Mouse (Mus musculus): ENCODE measurements around the gene Tnxb. TPM values are rescaled to one million over a fixed set of nuclear protein-coding genes. Genes with fewer than 3 reads are reported as not detected.
A peak's percentile ranks its signal among the peaks of the same experiment; 100 is the strongest.

Tnxb gene
- total RNA-seq, 2 experiments from 2014 or later: 30.7 to 41.6 TPM

DNA sequence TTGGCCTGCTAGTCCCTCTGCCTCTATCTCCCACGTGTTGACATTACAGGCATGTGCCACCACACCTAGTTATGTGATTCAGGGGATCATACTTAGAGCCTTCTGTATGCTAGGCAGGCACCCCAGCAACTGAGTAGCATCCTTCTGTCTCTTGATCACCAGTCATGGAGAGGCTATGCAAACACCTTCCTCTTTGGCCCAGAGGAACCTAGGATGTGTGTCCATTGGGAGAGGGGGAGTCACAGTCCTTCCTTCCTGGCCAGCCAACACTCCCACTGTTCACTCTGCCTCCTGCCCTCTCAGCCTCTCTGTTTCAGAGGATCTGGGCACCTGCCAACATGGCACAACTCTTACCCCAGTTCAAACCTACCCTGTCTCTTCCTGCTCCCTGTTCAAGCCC, 6.8 kb upstream of the Tnxb start:
- peak overlapping the region; percentile 90 for H3K27ac ChIP-seq
- H3K4me3 ChIP-seq: peak overlapping the region; percentile 69
- no peak for DNase-seq
- no peak for TF ChIP-seq CTCF (IDR thresholded peaks at IDR 0.05)
- intact Hi-C loops (cut with DNase I): no loop called here

DNA sequence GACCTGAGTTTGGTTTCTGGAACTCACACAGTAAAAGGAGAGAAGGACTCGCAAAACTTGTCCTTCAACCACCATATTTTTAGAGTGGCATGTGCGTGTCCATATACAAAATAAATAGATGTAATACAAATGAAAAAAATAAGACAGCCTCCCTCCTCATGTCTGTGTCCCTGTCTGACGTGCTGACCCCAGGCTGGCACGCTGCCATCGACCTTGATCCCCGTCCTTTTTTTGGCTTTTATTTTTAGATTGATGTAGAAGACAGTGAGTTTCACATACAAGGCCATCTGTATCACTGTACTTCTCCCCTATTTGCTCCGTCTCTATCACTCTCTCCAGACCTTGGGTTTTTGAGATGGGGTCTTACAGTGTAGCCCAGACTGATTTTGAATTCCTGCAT, 5.9 kb upstream of the Tnxb start:
- no peak overlapping the region; the same call in 1 of the 2 replicates for H3K27ac ChIP-seq
- no peak for TF ChIP-seq CTCF (IDR thresholded peaks at IDR 0.05)
- intact Hi-C loops (cut with DNase I): no loop called here
- DNase-seq: peak; percentile 29
- H3K4me3 ChIP-seq: no peak overlapping the region

DNA sequence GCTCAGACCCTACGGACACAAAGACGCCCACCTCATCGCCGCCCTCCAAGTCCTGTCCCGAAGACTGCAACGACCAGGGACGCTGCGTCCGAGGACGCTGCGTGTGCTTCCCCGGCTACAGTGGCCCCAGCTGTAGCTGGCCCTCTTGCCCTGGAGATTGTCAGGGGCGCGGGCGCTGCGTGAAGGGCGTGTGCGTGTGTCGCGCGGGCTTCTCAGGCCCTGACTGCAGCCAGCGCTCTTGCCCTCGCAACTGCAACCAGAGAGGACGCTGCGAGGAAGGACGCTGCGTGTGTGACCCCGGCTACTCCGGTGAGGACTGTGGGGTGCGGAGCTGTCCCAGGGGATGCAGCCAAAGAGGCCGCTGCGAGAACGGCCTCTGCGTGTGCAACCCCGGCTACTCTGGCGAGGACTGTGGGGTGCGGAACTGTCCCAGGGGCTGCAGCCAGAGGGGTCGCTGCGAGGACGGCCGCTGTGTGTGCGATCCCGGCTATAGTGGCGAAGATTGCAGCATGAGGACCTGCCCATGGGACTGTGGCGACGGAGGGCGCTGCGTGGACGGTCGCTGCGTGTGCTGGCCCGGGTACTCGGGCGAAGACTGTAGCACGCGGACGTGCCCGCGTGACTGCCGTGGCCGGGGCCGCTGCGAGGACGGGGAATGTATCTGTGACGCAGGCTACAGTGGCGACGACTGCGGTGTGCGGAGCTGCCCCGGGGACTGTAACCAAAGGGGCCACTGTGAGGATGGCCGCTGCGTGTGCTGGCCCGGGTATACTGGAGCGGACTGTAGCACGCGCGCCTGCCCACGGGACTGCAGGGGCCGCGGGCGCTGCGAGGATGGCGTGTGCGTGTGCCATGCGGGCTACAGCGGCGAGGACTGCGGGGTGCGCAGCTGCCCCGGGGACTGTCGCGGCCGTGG, 1.1 kb downstream of the Tnxb start:
- no peak for TF ChIP-seq CTCF (IDR thresholded peaks at IDR 0.05)
- Histone ChIP-seq H3K4me3 (peak overlapping the region; percentile 47), H3K27ac (no peak overlapping the region)
- intact Hi-C loops (cut with DNase I): no loop called here
- no peak for DNase-seq

GRCm38 (mm10) chr17:34672246-34672792, 2.0 kb downstream of the Tnxb start:
- intact Hi-C loops (cut with DNase I): no loop called here
- Histone ChIP-seq H3K4me3 (peak overlapping the region; percentile 47; the same call in 1 of the 2 replicates), H3K27ac (no peak overlapping the region)
- DNase-seq: no peak
- TF ChIP-seq CTCF (IDR thresholded peaks at IDR 0.05): no peak

GRCm38 (mm10) chr17:34673139-34673538, 2.8 kb downstream of the Tnxb start:
- Histone ChIP-seq H3K27ac (no peak overlapping the region), H3K4me3 (no peak overlapping the region)
- DNase-seq: no peak
- intact Hi-C loops (cut with DNase I): no loop called here
- TF ChIP-seq CTCF (IDR thresholded peaks at IDR 0.05): no peak

GRCm38 (mm10) chr17:34674524-34675204, 4.3 kb downstream of the Tnxb start:
- H3K4me3 ChIP-seq: no peak overlapping the region
- no peak for TF ChIP-seq CTCF (IDR thresholded peaks at IDR 0.05)
- no peak for DNase-seq
- intact Hi-C loops (cut with DNase I): no loop called here
- peak overlapping the region; percentile 59 for H3K27ac ChIP-seq

DNA sequence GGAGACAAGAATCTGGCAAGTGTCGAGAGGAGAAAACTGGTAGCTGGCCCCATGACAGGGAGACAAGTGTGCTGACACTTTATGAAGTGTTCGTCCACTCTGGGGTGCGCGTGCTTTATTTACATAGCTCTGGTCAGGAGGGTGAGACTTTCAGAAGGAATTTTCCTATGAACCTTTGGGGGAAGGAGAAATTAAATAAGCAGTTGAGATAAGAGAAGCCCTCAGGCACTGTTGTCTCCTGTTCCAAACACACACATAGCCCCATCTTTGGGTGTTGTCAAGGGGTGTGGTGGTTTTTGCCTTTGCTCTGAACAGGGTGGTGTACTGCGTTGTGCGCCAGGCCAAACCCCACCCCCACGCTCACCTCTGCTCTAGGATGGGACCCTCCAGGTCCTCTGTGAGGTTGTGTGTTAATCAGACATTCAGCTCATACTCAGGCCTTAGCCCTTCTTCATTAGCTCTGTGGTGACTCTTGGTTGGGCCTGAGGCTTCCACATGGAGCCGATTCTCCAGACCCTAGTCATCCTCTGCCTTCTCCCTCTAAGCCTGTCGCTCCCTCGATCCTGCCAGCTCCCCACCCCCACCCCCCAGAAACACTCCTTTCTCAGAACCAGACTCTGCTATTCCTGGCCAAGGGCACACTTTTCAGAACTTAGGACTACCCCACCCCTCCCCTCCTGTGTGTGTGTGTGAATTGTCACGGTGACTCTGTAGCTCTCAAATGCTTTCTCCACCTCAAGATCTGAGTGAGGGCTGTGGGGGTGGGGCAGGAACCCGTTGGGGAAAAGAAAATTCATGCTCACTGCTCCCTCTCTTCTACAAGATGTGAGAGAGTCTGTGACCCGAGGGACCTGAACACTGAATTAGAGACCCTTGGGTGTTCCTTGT, 5.1 kb downstream of the Tnxb start:
- intact Hi-C loops (cut with DNase I): no loop called here
- TF ChIP-seq CTCF (IDR thresholded peaks at IDR 0.05): no peak
- no peak for DNase-seq
- no peak overlapping the region for H3K4me3 ChIP-seq
- peak overlapping the region; percentile 59 for H3K27ac ChIP-seq

DNA sequence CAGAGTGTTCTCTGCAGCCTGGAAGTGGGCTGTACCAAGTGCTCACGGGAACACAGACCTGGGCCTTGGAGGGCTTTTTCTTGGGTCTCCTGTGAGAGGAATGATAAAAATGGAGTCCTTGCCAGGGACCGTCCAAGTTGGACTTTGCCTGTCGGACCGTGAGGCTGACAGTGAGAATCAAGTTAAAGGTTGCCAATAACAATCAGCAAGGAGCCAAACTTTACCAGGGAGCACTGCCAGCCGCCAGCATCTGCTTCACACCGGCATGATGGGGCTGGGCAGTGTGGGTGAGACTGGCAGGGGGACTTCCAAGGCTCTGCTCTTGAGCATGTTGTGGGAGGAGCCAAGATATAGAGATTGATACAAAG, 5.7 kb downstream of the Tnxb start:
- peak overlapping the region; percentile 59 for H3K27ac ChIP-seq
- intact Hi-C loops (cut with DNase I): no loop called here
- no peak for DNase-seq
- TF ChIP-seq CTCF (IDR thresholded peaks at IDR 0.05): no peak
- H3K4me3 ChIP-seq: no peak overlapping the region

DNA sequence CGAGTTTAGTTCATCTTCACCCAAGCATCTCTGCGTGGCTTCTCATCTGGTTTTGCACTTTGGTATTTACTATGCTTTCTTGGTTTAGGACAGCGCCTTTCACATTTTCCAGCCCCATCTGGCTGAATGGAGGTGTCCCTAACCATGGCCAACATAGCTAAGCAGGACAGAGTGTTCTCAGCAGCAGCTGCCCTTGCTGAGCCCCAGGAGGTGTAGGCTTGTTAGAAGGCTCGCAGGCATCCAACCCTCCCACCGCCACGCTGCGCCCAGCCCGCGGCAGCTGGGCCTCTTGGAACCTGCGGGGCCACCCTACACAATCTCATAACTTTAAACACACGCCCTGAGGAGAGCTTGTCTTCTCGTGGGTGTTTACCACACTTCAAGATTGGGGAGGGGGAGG, 6.3 kb downstream of the Tnxb start:
- TF ChIP-seq CTCF (IDR thresholded peaks at IDR 0.05): no peak
- Histone ChIP-seq H3K4me3 (no peak overlapping the region), H3K27ac (peak overlapping the region; percentile 59)
- intact Hi-C loops (cut with DNase I): no loop called here
- peak; percentile 68 for DNase-seq

- intact Hi-C loops (cut with DNase I): no loop called here
Observed at GRCm38 (mm10) chr17:34680191-34680590, 9.9 kb downstream of the Tnxb start.

GRCm38 (mm10) chr17:34680621-34681020, 10.3 kb downstream of the Tnxb start:
- peak overlapping the region; percentile 50 for H3K4me3 ChIP-seq
- peak overlapping the region; percentile 82 for H3K27ac ChIP-seq

More at GRCm38 (mm10) chr17:34680191-34680590, 9.9 kb downstream of the Tnxb start:
- no peak for DNase-seq
- Histone ChIP-seq H3K27ac (peak overlapping the region; percentile 82), H3K4me3 (no peak overlapping the region)
- no peak for TF ChIP-seq CTCF (IDR thresholded peaks at IDR 0.05)

DNA sequence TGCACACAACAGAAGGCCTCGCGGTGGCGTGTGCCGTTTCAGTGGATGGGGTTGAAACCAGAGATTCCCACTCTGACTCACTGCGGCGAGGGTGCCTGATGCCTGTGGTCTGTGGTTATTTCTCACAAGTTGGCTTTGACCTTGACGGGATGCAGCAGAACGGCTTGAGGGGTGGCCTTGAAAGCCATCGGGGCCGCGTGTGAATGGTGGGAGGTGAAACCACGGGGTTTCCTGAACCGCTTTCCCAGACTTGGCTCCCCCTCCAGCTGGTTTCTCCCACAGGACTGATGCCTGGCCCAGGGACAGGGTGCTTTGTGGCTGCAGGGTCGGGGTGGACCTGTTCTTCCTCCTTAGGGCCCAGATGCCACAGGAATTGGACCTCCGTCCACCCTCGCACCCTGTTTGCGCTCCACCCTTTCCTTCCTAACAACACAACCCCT, 10.8 kb downstream of the Tnxb start:
- H3K27ac ChIP-seq: peak overlapping the region; percentile 82

More at GRCm38 (mm10) chr17:34680621-34681020, 10.3 kb downstream of the Tnxb start:
- TF ChIP-seq CTCF (IDR thresholded peaks at IDR 0.05): no peak
- intact Hi-C loops (cut with DNase I): no loop called here
- DNase-seq: no peak

More for the DNA sequence above, 10.8 kb downstream of the Tnxb start:
- intact Hi-C loops (cut with DNase I): no loop called here
- DNase-seq: peak; percentile 54
- H3K4me3 ChIP-seq: peak overlapping the region; percentile 50
- no peak for TF ChIP-seq CTCF (IDR thresholded peaks at IDR 0.05)

All from gastrocnemius, adult 2 months (tissue).